8 mouse cellular contexts compared by ENCODE assay signal in the genomic region with DNA sequence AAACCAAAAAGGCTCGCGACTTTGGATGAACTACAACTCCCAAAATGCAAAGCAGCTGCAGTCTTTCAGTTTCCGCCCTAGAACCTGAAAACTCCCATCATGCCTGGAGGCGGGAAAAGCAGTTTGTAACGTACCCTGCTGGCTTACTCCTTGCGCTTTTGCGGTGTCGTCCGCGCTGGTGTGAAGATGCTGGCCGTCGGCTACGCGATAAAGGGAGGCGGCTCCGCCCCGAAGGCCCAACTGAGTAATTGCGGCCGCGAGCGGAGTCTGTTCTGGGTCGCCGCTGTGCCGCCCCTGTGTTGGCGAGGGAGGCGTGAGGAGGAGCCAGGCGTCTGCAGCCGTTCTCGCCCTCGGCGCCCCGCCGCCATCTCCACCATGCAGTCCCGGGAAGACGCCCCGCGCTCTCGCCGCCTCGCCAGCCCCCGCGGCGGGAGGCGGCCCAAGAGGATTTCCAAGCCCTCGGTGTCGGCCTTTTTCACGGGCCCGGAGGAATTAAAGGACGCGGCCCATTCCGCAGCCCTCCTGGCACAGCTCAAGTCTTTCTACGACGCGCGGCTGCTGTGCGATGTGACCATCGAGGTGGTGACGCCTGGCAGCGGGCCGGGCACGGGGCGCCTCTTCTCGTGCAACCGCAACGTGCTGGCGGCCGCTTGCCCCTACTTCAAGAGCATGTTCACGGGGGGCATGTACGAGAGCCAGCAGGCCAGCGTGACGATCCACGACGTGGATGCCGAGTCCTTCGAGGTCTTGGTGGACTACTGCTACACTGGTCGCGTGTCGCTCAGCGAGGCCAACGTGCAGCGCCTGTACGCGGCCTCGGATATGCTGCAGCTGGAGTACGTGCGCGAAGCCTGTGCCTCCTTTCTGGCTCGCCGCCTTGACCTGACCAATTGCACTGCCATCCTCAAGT. TPM values are rescaled to one million over a fixed set of nuclear protein-coding genes. Genes with fewer than 3 reads are reported as not detected.
DNase-seq lines count a peak whose midpoint lies in the region; ATAC-seq and TF ChIP-seq lines count a peak whose summit lies in the region.
"Not testable (repeated sequence)": the region's sequence is repeated elsewhere in the genome, so short reads cannot be mapped to it uniquely, and the experiment has no call there.

A gene (plus strand): TSS at position 155 of the 910 bp plus-strand sequence.

- not testable (repeated sequence) for H3K9me3 ChIP-seq in heart, embryonic 13.5 days; kidney, postnatal 0 days (replicated peaks; ENCODE audit: low read length)

- 12% methylated on average over 45 of the region's 89 CpGs for WGBS in heart, embryonic 13.5 days
- 14% methylated on average over 33 of the region's 89 CpGs for WGBS in kidney, postnatal 0 days
- 15% methylated on average over 43 of the region's 89 CpGs for WGBS in liver, adult 2 months

- peak within 1 kb of the TSS; percentile 63 for H3K4me3 ChIP-seq in heart, embryonic 13.5 days
- H3K4me3 ChIP-seq in kidney, postnatal 0 days (replicated peaks; ENCODE audit: low read depth, low read length) = peak within 1 kb of the TSS; percentile 44
- H3K4me3 ChIP-seq in liver, adult 2 months (ENCODE audit: insufficient read depth, low read depth, low read length) = peak within 1 kb of the TSS; percentile 86

- not testable (repeated sequence) for H3K36me3 ChIP-seq in heart, embryonic 13.5 days; kidney, postnatal 0 days (ENCODE audit: insufficient read depth, low read length); liver, adult 2 months (ENCODE audit: control insufficient read depth, insufficient read depth, low read length)

- not testable (repeated sequence) for TF ChIP-seq POLR2A in liver, adult 2 months (IDR thresholded peaks at IDR 0.05; ENCODE audit: extremely low read depth, insufficient read depth, low read length)

- not testable (repeated sequence) for H3K79me2 ChIP-seq in liver, adult 2 months (ENCODE audit: control insufficient read depth, insufficient read depth, low read length)

- ATAC-seq in CD4-positive, CD25-positive, alpha-beta regulatory T cell, adult 4 months = peak; percentile 99
- peak; percentile 76 for ATAC-seq in heart, embryonic 13.5 days (ENCODE audit: extremely low read depth, insufficient number of reproducible peaks, low FRiP score, low TSS enrichment)
- peak; percentile 83 for ATAC-seq in kidney, postnatal 0 days (replicated peaks; ENCODE audit: low FRiP score, low read depth)
- peak; percentile 94 for ATAC-seq in monocyte, adult 5-6 weeks (replicated peaks; ENCODE audit: insufficient number of reproducible peaks, low FRiP score, low TSS enrichment, poor library complexity, severe bottlenecking)

- peak within 1 kb of the TSS; percentile 66 for H3K4me2 ChIP-seq in heart, embryonic 13.5 days
- H3K4me2 ChIP-seq in kidney, postnatal 0 days (ENCODE audit: low read length) = peak within 1 kb of the TSS; percentile 75

- peak within 1 kb of the TSS; percentile 74 for H3K9ac ChIP-seq in heart, embryonic 13.5 days
- peak within 1 kb of the TSS; percentile 54; the same call in 1 of the 2 replicates for H3K9ac ChIP-seq in kidney, postnatal 0 days (ENCODE audit: low read depth, low read length)
- H3K9ac ChIP-seq in liver, adult 2 months (ENCODE audit: low read depth, low read length) = peak within 1 kb of the TSS; percentile 49

- DNase-seq in c-Kit-positive CD71-negative TER-119-negative erythroid progenitor cells, embryonic 14.5 days (ENCODE audit: low read depth) = peak; percentile 89
- peak; percentile 77 for DNase-seq in fibroblast of lung, adult 2 months (ENCODE audit: low read depth)
- peak; percentile 97 for DNase-seq in kidney, postnatal 0 days (ENCODE audit: low spot score)
- peak; percentile 87 for DNase-seq in liver, adult 2 months (ENCODE audit: extremely low read depth, low read depth, low spot score)
- peak; percentile 79 to 87 for DNase-seq in spleen, postnatal 36 days (ENCODE audit: low spot score in 2 of 2)

- TF ChIP-seq CTCF in kidney, postnatal 0 days (IDR thresholded peaks at IDR 0.05; ENCODE audit: low read depth); liver, adult 2 months (IDR thresholded peaks at IDR 0.05; ENCODE audit: low read depth, low read length): not testable (repeated sequence)

- not testable (repeated sequence) for H3K27me3 ChIP-seq in heart, embryonic 13.5 days (replicated peaks); kidney, postnatal 0 days (ENCODE audit: insufficient read depth, low read length); liver, adult 2 months (ENCODE audit: control insufficient read depth, insufficient read depth, low read length)

- not testable (repeated sequence) for H3K4me1 ChIP-seq in heart, embryonic 13.5 days; kidney, postnatal 0 days (replicated peaks; ENCODE audit: insufficient read depth, low read length); liver, adult 2 months (ENCODE audit: control insufficient read depth, insufficient read depth, low read length)

- H3K27ac ChIP-seq in heart, embryonic 13.5 days (replicated peaks) = peak within 1 kb of the TSS; percentile 53; the same call in 1 of the 2 replicates
- H3K27ac ChIP-seq in kidney, postnatal 0 days; liver, adult 2 months (replicated peaks; ENCODE audit: insufficient read depth, low read depth, low read length): not testable (repeated sequence)

RNA-seq across cellular contexts. Expression of the gene that starts here (rescaled TPM):
- polyA plus RNA-seq in CD4-positive, CD25-positive, alpha-beta regulatory T cell, adult 4 months (2017; shearing (Covaris generic)) = not detected
- polyA plus RNA-seq in heart, embryonic 13.5 days (2015; fragmentation: Nextera tagmentation; extraction: Ambion mirVana) = 1.4 and 2.5 TPM in 2 replicates
- polyA plus RNA-seq in kidney, postnatal 0 days (2015; fragmentation: Nextera tagmentation; extraction: Ambion mirVana) = 2.0 and 2.1 TPM in 2 replicates
- 0.13 and 0.18 TPM in 2 replicates for total RNA-seq in liver, adult 2 months (2014; rRNA removed)
- not detected in 2 replicates for polyA plus RNA-seq in liver, adult 2 months (2012; rRNA removed)
- 1.6 TPM in 1 of 3 replicates, not detected in the others for total RNA-seq in monocyte, adult 5-6 weeks (2017)

Comparison
In these comparisons a context has a peak if more than half of its experiments do, and no peak if none do; other contexts are left out.
1. Peak in ATAC-seq in CD4-positive, CD25-positive, alpha-beta regulatory T cell, adult 4 months; RNA of the gene not detected or under 1 TPM.
2. Peak in DNase-seq, H3K4me3 ChIP-seq and H3K9ac ChIP-seq in liver, adult 2 months; RNA of the gene not detected or under 1 TPM.